Mouse (Mus musculus): Measurements from ENCODE around the gene Minos1. TPM values are rescaled to one million over a fixed set of nuclear protein-coding genes. Genes with fewer than 3 reads are reported as not detected.
A peak's percentile ranks its signal among the peaks of the same experiment; 100 is the strongest.

The Minos1 gene
- polyA plus RNA-seq, 1 experiment from 2014 or later = 382 TPM

DNA sequence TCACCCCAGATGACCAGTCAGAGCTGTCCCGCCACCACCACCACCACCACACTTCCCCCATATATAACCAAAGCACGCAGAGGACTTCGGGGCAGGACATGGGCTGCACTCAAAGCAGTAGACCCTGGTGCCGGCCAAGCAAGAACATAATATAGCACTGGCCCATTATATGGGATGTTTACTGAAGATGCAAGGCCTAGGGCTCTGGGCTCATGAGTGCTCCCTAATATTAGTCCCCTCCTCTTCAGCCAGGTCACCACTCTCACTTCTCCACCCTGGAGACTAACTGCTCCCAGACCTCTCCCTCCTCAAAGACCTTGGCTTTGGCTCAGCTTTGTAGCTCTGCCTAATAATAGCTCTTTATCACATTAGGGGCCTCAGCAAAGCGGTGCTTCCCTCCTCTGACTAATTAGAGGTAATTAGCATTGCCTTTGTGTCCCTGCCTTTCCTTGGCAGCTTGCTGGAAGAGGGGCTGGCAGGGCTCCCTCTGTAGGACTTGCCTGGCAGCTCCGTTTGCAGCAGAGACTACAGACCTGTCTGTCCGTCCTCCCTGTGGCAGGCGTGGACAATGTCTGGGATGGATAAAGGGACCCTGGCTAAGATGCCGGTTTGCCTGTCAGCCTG is 76.5 kb downstream of the Minos1 start:
- 0 out of 2 replicates have a peak, but pooled peaks cover 6% of the 10 kb centered on the region for H3K27me3 ChIP-seq
- 0 out of 2 replicates have a peak, but pooled peaks have one; percentile 12 for ATAC-seq (ENCODE audit: low FRiP score, low read depth)
- whole genome bisulfite sequencing = 50% methylated on average over 9 of the region's 9 CpGs

DNA sequence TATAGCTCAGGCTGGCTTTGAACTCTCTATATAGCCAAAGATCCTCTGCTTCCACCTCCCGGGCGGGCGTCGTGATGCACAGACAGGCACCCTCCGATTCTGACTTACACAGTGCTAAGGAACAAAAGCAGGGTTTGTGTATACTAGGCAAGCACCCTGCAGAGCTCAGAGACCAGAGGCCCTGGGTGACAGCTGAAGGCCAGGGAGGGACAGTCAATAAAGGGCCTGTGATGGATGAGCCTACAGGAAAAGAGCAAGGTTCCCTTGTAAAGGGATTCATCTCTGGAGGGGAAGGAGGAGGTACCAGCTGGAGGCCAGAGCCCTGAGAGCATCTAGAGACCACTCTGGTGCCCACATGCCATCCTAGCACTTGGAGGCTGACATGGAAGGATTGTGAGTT is 77.5 kb downstream of the Minos1 start:
- no peak overlapping the region for H3K9ac ChIP-seq (replicated peaks)
- 60% methylated on average over 5 of the region's 5 CpGs for WGBS
- H3K4me2 ChIP-seq (replicated peaks) = no peak overlapping the region
- H3K36me3 ChIP-seq = no peaks in the 10 kb centered on the region
- ATAC-seq (ENCODE audit: low FRiP score, low read depth) = no peak
- 0 out of 2 replicates have a peak, but pooled peaks cover 6% of the 10 kb centered on the region for H3K27me3 ChIP-seq
- no peak overlapping the region for H3K4me3 ChIP-seq
- H3K27ac ChIP-seq (replicated peaks) = no peak overlapping the region
- H3K9me3 ChIP-seq = no peaks in the 10 kb centered on the region
- peaks cover 21% of the 10 kb centered on the region; the same call in 1 of the 2 replicates for H3K4me1 ChIP-seq

More for the DNA sequence above, 76.5 kb downstream of the Minos1 start:
- no peak overlapping the region for H3K9ac ChIP-seq (replicated peaks)
- no peaks in the 10 kb centered on the region for H3K36me3 ChIP-seq
- H3K4me1 ChIP-seq = peaks cover 21% of the 10 kb centered on the region; the same call in 1 of the 2 replicates
- H3K9me3 ChIP-seq = no peaks in the 10 kb centered on the region
- H3K27ac ChIP-seq (replicated peaks) = no peak overlapping the region
- no peak overlapping the region for H3K4me3 ChIP-seq
- no peak overlapping the region for H3K4me2 ChIP-seq (replicated peaks)

DNA sequence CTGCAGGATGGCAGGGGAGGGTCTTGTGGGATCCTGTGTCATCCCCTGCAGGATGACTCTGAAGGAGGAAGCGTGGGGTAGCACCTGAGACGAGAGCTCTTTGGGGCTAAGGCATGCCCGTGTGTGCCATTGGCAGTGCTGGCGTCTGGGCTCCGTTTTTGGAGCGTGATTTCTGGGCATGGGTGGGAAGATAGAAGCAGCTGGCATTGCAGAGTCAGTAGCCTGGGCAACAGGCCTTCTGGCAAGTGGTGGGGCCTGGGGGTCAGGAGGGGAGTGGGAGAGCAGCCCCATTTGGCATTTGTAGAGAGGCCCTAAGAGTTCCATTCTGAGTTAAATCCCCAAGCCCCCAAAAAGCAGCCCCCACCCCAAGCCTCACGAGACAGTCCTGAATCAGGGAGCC is 78.1 kb downstream of the Minos1 start:
- Histone ChIP-seq H3K4me3 (no peak overlapping the region), H3K9ac (replicated peaks) (no peak overlapping the region), H3K36me3 (no peaks in the 10 kb centered on the region), H3K4me2 (replicated peaks) (no peak overlapping the region), H3K27ac (replicated peaks) (no peak overlapping the region), H3K4me1 (peaks cover 21% of the 10 kb centered on the region; the same call in 1 of the 2 replicates), H3K27me3 (0 out of 2 replicates have a peak, but pooled peaks cover 6% of the 10 kb centered on the region), H3K9me3 (no peaks in the 10 kb centered on the region)
- no peak for ATAC-seq (ENCODE audit: low FRiP score, low read depth)
- 86% methylated on average over 7 of the region's 7 CpGs for WGBS

Other genes with a start within 250 kb of the Minos1 start
- gene Otud3, start 217.2 kb downstream of the Minos1 start, polyA plus RNA-seq (2016; fragmentation: Nextera tagmentation; extraction: Ambion mirVana) = 2.6 and 2.9 TPM in 2 replicates
- not detected in 2 replicates for gene Rnf186, start 164.0 kb downstream of the Minos1 start, polyA plus RNA-seq (2016; fragmentation: Nextera tagmentation; extraction: Ambion mirVana)
- gene Tmco4, start 158.2 kb downstream of the Minos1 start, polyA plus RNA-seq (2016; fragmentation: Nextera tagmentation; extraction: Ambion mirVana) = 1.2 and 1.5 TPM in 2 replicates
- not detected in 2 replicates for gene Htr6, start 55.5 kb downstream of the Minos1 start, polyA plus RNA-seq (2016; fragmentation: Nextera tagmentation; extraction: Ambion mirVana)
- 26.9 and 40.9 TPM in 2 replicates for gene Nbl1, start 38.1 kb downstream of the Minos1 start, polyA plus RNA-seq (2016; fragmentation: Nextera tagmentation; extraction: Ambion mirVana)
- 312 and 337 TPM in 2 replicates for gene Capzb, start 61.8 kb upstream of the Minos1 start, polyA plus RNA-seq (2016; fragmentation: Nextera tagmentation; extraction: Ambion mirVana)
- 13.5 and 14.1 TPM in 2 replicates for gene Pqlc2, start 179.6 kb upstream of the Minos1 start, polyA plus RNA-seq (2016; fragmentation: Nextera tagmentation; extraction: Ambion mirVana)
- 74.4 and 81.2 TPM in 2 replicates for gene Akr7a5, start 179.6 kb upstream of the Minos1 start, polyA plus RNA-seq (2016; fragmentation: Nextera tagmentation; extraction: Ambion mirVana)
- gene Mrto4, start 221.5 kb upstream of the Minos1 start, polyA plus RNA-seq (2016; fragmentation: Nextera tagmentation; extraction: Ambion mirVana) = 106 TPM in 2 replicates
- 39.0 and 42.0 TPM in 2 replicates for gene Emc1, start 221.5 kb upstream of the Minos1 start, polyA plus RNA-seq (2016; fragmentation: Nextera tagmentation; extraction: Ambion mirVana)
- gene Ubr4, start 221.5 kb upstream of the Minos1 start, polyA plus RNA-seq (2016; fragmentation: Nextera tagmentation; extraction: Ambion mirVana) = 80.6 and 80.9 TPM in 2 replicates

Data from midbrain, embryonic 12.5 days (tissue).